Mouse (Mus musculus): Measurements from ENCODE around the gene Scgn. TPM values are rescaled to one million over a fixed set of nuclear protein-coding genes. Genes with fewer than 3 reads are reported as not detected.
A peak's percentile ranks its signal among the peaks of the same experiment; 100 is the strongest.

Gene Scgn
- total RNA-seq (2021) = 1 to 10 TPM; 1.5 to 1.9 TPM
- long read RNA-seq, experiment 1, partial matches to known transcripts = 2 of 2 reads
- long read RNA-seq, experiment 1, other reads (novel, unspliced or antisense) = 0 of 2 reads
- long read RNA-seq, experiment 2, partial matches to known transcripts = 0 of 1 reads
- long read RNA-seq, experiment 2, other reads (novel, unspliced or antisense) = 1 of 1 reads

GRCm38 (mm10) chr13:23990928-23991327 is at the start of gene Scgn:
Gene Scgn (minus strand): TSS chr13:23991214.
- peak; percentile 12 to 20 for DNase-seq (ENCODE audit: low spot score in 2 of 2)

GRCm38 (mm10) chr13:24040221-24040620 is 49.2 kb upstream of the Scgn start:
- DNase-seq (ENCODE audit: low spot score in 2 of 2) = no peak

DNA sequence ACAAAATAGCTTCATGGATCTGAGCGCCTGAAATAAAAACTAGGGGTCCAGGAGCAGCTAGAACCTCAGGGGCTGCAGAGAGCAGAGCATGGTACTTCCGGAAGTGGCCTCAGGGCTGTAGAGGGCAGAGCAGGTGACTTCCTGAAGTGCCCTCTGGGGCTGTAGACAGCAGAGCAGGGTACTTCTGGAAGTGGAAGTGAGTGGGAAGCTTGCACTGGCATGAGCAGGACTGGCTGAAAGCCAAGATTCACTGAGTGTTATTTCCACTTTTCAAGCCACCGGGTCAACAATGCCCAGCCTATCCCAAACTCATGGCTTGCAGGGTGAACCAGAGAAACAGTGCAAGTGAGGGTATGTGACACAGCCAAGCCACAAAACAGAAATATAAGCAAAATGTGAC is 46.5 kb upstream of the Scgn start:
- DNase-seq (ENCODE audit: low spot score in 2 of 2) = peak in 1 of 2 experiments; percentile 16

GRCm38 (mm10) chr13:24036150-24036549 is 45.1 kb upstream of the Scgn start:
- DNase-seq (ENCODE audit: low spot score in 2 of 2) = no peak

DNA sequence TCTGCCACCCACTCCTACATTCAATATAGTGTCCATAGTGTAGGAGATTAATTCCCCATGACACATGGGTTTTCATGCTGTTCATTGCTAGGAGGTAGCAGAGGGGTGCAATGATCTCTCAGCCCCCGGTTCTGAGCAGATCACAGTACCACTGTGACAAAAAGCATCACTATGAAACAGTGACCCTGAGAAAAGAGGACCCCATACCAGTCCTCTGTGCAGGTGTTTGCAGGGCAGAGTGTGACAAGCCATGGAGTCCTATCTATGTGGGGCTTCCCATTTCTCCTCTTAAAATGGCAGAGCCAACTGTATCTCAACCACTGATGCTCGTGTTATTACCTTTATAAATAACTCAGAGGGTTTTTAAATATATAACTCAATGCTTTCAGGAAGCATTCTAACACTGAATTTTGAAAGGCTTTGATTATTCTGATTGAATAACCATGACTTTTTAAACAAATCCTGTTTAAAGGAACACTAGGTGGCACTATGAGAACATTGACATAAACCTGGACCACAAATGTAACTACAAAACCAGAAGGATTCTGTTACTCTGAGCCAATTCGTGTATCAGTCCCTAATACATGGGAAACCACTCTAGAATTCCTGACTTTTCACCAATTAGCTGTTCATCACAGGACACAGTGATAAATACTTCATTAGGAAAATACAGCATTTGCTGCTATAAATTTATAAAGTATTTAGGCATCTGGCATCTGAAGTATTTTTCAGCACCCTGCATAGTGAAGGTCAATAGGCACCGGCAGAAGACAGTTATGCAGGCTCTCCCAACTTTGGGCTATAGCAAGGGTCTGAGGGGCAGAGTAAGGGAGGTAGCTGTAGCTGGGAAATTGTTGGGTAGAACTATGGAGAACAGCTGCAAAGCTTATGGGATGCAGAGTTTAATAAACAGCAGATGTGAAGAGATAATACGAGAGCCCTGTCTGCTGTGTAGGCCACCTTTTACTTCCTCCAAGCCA is 36.5 kb upstream of the Scgn start:
- peak in 1 of 2 experiments; percentile 66 for DNase-seq (ENCODE audit: low spot score in 2 of 2)

DNA sequence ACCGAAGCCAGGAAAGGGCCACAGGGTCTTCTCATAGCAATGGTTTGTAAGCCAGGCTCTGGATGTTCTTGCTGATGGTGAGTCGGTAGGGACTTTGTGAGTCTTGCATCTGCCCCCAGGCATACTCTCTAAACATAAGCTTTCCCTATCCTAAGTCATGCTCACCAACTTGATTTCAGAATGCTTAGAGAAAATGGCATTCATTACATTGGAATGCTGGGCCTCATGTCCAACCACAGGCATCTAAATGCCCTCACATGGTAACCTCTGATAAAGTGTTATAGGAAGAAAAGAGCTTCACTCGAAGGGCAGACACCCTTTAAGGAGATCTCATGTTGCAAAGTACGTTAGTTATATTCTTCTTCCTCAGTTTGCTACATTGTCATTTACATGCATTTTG is 27.5 kb upstream of the Scgn start:
- no peak for DNase-seq (ENCODE audit: low spot score in 2 of 2)

- no peak for DNase-seq (ENCODE audit: low spot score in 2 of 2)
These were observed 14.5 kb upstream of the Scgn start for GRCm38 (mm10) chr13:24005528-24005927.

- no peak for DNase-seq (ENCODE audit: low spot score in 2 of 2)
These were observed 10.8 kb upstream of the Scgn start for GRCm38 (mm10) chr13:24001797-24002196.

- DNase-seq (ENCODE audit: low spot score in 2 of 2) = no peak
These were observed 10.1 kb upstream of the Scgn start for GRCm38 (mm10) chr13:24001081-24001480.

DNA sequence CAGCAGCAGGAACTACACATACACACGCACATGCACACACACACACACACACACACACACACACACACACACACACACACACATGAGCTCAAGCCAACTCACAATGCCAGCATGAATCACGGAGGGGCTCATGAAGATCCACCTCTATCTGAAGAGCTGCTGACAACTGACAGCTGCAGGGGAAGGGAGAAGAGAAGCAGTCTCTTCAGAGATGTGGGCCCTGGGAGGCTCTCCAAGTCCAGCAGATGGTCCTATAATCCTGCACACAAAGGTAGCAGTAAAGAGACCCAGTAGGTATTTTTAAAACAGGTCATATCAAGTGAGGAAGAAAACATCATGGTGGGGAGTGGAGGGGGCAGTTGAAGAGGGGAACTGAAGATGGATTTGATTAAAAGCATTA is 7.8 kb upstream of the Scgn start:
- no peak for DNase-seq (ENCODE audit: low spot score in 2 of 2)

- DNase-seq (ENCODE audit: low spot score in 2 of 2) = no peak
These were observed 3.7 kb upstream of the Scgn start for GRCm38 (mm10) chr13:23994756-23995155.

DNA sequence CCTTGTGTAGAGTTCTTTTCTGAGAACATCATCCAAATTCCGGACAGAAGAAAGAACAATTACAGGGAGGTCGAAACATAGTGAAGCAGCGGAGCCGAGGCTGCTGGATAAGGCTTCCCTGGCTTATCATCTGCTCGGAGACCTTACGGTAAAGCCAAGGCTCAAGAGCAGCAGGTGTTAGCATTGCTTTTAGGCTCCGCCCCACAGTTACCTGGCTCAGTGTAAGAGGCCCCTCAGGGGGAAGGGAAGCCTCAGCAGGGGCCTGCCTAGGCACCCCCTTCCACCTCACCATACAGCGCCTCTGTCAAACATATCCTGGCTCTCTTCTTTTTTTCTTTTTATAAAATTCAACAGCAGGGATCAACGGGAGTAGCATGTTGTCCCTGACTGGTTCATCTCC is 3.0 kb upstream of the Scgn start:
- no peak for DNase-seq (ENCODE audit: low spot score in 2 of 2)

DNA sequence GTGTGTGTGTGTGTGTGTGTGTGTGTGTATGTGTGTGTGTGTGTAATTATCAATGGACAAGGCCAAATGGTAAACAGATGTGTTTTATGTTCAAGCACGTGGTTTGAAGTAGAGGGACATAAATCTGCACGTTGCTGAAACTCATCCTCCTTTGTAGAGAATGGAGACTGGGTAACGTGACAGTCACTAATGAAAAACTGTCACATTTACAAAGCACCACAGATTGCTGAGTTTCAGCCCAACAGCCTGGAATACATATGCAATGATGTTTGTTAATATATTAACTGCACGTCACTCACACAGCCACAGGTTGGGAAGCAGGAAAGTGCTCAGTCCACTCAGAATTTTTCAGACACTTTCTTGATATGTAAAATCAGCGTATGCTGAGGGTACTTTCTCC is 563 bp downstream of the Scgn start:
- no peak for DNase-seq (ENCODE audit: low spot score in 2 of 2)

DNA sequence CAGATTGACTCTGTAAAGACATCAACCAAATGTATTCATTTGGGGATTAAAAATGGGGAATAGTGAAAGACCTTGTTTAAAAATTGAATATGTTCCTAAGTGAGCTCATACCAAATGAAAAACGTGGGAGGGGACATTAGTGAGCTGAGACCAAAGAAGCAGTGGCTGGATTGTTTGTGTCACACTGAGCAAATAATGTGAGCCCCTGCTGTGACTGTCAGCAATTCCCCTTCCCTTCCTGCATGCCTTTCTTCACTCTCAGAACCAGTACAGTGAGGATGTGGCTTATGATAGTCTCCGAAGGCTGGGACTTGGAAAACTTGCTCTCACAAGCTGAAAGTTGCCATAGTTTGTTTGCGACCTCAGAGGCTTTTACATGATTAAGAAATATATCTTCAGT is 5.9 kb downstream of the Scgn start:
- DNase-seq (ENCODE audit: low spot score in 2 of 2) = no peak

GRCm38 (mm10) chr13:23972271-23972670 is 18.7 kb downstream of the Scgn start:
- no peak for DNase-seq (ENCODE audit: low spot score in 2 of 2)

GRCm38 (mm10) chr13:23971870-23972269 is 19.1 kb downstream of the Scgn start:
- no peak for DNase-seq (ENCODE audit: low spot score in 2 of 2)

DNA sequence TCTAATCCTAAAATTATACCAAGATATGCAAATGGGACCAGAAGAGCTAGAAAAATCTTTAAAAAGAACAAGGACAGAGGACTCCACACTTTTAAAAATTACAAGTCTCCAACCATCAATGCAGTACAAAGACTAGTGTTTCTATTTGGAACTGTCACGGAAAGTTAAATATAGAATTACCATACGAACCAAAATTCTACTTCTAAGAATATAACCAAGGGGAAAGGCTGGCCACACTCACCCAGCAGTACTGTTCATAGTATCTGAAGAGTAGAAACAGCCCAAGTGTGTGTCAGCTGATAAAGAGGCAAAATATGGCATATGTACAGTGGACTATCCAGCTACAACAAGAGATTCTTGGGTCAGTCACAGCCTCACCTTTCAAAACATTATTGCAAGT is 26.1 kb downstream of the Scgn start:
- no peak for DNase-seq (ENCODE audit: low spot score in 2 of 2)

GRCm38 (mm10) chr13:23959776-23960175 is 31.2 kb downstream of the Scgn start:
- DNase-seq (ENCODE audit: low spot score in 2 of 2) = no peak

- DNase-seq (ENCODE audit: low spot score in 2 of 2) = no peak
These were observed 40.1 kb downstream of the Scgn start for GRCm38 (mm10) chr13:23950928-23951327.

DNA sequence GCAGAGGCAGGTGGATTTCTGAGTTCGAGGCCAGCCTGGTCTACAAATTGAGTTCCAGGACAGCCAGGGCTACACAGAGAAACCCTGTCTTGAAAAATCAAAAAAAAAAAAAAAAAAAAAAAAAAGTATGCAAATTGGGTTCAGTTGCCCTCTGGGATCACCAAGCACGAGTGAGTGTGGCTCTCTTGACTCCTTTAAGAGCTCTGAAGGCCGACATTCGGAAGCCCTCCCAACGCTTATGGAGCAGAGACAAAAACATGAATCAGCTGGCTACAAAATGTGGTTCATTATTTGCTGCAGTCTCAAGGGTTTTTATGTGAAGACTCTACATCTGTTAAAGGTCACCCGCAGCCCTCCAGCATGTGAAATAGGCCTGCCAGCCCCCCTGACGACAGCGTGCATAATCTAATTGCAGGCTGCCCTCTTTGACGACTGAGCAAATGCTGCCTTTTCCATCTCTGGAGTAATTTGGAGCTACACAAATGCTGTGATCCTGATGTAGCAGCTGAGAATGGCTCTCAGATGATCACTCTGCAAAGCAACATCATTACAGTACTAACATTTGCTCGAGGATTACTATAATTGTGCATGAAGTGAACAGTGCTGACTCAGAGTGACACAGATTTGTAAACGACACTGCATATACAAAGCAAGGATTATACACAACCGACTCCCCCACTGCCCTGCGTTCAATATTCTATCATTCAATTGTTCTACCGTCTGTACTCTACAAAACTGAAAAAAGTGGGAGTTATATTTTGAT is 41.3 kb downstream of the Scgn start:
- DNase-seq (ENCODE audit: low spot score in 2 of 2) = no peak

DNA sequence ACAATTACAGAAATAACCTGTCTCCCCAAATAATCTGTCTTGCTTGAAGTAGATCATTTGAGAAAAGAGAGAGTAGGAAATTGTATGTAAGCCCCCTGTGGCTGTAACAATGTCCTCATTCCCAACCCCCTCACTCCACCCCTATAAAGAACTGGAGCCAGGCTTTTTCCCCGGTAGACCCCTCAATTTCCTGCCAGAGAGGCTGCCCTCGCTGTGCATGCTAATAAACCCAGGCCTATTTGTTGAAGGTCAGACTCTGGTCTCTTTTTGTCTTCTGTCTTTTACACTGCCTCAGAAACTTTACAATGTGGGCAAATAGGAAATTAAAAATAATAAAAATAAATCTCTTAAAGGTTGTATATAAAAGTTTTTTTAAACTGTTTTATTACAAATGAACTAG is 44.8 kb downstream of the Scgn start:
- no peak for DNase-seq (ENCODE audit: low spot score in 2 of 2)

DNA sequence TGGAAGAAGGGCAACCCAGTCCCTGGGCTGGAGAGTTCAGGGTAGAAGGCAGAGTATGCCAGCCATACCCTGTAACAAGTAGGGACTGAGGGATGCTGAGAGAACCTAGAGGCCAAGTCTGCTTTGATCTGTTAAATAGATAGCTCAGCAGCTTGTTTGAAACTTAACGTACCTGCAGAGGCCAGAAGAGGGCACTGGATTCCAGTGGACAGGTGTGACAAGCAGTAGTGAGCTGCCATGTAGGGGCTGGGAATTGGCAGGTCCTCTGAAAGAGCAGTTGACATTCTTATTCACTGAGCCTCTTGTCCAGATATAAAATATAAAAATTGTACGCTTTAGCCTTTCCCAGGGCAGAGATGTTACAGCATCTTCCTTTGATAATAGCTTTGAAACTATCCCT is 48.2 kb downstream of the Scgn start:
- DNase-seq (ENCODE audit: low spot score in 2 of 2) = no peak

Data from layer of hippocampus, postnatal 14 days (tissue).